Mouse (Mus musculus) cerebellum, adult 2 months (tissue): ENCODE data around the gene Fbxw7. TPM values are rescaled to one million over a fixed set of nuclear protein-coding genes. Genes with fewer than 3 reads are reported as not detected.

Experiments
- DNase-seq, 2 experiments: peaks; one replicate each; pipeline ENCODE4 v3.0.0; 2021
- H3K27ac ChIP-seq: fragments of 200-500 bp; 2 replicates; pipeline ENCODE4 v1.5.1; 2012; ENCODE audit warnings: low read length, control low read depth, inconsistent platforms; ENCODE audit not compliant: insufficient read depth
- H3K27me3 ChIP-seq: fragments of 200-500 bp; 2 replicates; pipeline ENCODE4 v1.6.1; 2012; ENCODE audit warnings: inconsistent platforms, mild to moderate bottlenecking, low read length, moderate library complexity; ENCODE audit not compliant: control insufficient read depth, insufficient read depth
- H3K4me1 ChIP-seq: fragments of 200-500 bp; 2 replicates; pipeline ENCODE4 v1.6.1; 2011; ENCODE audit warnings: low read length; ENCODE audit not compliant: control insufficient read depth, insufficient read depth
- H3K4me3 ChIP-seq: fragments of 200-500 bp; replicated peaks from 2 replicates; pipeline ENCODE3; 2011; ENCODE audit warnings: mild to moderate bottlenecking, low read depth, low read length, control low read depth; ENCODE audit not compliant: insufficient read depth
- CTCF ChIP-seq: fragments of 200-500 bp; IDR thresholded peaks from 2 replicates; pipeline ENCODE4 v1.5.1; 2011; ENCODE audit warnings: low read depth, mild to moderate bottlenecking, control low read depth, low read length, moderate library complexity, borderline replicate concordance; ENCODE audit not compliant: insufficient read depth
- POLR2A ChIP-seq: fragments of 200-500 bp; IDR thresholded peaks from 2 replicates; pipeline ENCODE4 v1.6.1; 2011; ENCODE audit warnings: low read length, control low read depth, borderline replicate concordance; ENCODE audit not compliant: insufficient read depth
- WGBS: fragments of 180-500 bp; shearing (Covaris S2); methylation state at CpG from one replicate; pipeline ENCODE4 v1.1.7; 2018; 5-methylcytosine and 5-hydroxymethylcytosine counted together
- polyA plus RNA-seq: library from polyadenylated mRNA; depleted of rRNA; stranded (reverse); fragments of >200 nt; gene quantifications from 2 replicates; pipeline ENCODE4 v1.2.3, GENCODE M21; 2012

Gene Fbxw7
- polyA plus RNA-seq, 1 experiment = 76.2 TPM

DNA sequence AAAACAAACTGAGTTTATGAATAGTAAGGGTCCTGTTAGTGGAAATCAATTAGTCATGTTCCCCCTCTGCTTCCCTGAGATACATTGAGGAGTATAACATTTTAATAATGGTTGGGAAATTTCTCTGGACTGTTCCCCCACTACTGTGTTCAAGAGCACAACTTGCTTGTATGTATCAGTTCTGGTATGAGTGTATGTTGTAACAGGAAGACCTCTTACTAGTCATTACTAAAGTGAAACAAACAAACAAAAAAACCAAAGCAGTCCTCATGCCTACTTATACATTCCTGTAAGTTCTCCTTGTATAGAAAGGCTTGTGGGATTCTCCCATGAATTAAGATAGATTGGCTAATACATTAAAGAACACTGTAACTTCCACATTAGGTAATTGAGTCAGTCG lies 131.3 kb downstream of the Fbxw7 start:
- no peaks in the 10 kb centered on the region; the same call in 1 of the 2 replicates for H3K4me1 ChIP-seq
- TF ChIP-seq CTCF (no peak), POLR2A (no peak)
- no peak overlapping the region for H3K27ac ChIP-seq
- DNase-seq = no peak
- no peaks in the 10 kb centered on the region for H3K27me3 ChIP-seq
- 93% methylated on average over 1 of the region's 1 CpGs for WGBS
- no peak overlapping the region for H3K4me3 ChIP-seq

DNA sequence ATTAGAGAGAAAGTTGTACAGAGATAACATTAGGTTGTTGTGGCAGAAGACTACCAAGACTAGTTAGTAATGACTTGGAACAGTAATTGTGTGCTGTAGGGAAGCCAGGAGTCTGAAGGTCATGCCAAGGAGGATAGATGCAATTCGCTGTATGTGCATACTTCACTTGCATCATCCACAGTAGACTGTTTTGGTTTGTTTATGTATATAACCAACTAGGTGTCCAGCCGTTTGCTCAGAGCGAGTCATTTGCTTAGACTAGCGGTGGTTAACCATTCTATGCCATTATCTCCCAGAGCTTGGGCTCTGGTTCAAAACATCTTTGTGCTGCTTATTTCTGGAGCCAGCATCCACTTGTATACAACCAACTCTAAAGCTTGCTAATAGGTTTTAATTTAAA lies 134.3 kb downstream of the Fbxw7 start:
- TF ChIP-seq POLR2A = no peak
- TF ChIP-seq CTCF = no peak
- H3K4me1 ChIP-seq = no peaks in the 10 kb centered on the region; the same call in 1 of the 2 replicates
- no peak for DNase-seq
- no peak overlapping the region for H3K27ac ChIP-seq
- 83% methylated on average over 4 of the region's 4 CpGs for WGBS
- no peak overlapping the region for H3K4me3 ChIP-seq
- H3K27me3 ChIP-seq = no peaks in the 10 kb centered on the region

DNA sequence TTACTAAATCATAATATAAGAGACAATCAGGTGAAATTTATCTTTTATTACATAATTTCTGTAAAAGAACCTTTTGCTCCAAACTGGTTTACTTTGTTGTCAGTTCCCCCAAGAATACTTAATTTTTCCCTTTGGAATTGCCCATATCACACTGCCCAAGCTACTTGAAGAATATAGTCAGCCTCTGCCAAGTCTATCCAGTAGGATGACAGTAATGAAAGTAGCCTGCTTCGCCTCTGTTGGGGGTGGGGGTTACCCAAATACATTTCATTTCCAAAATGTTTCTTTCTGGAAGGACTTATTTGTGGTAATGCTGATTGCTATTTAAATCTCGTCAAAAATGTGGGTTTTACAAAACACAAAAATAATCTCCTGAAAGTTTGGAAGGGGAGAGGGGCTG lies 136.6 kb downstream of the Fbxw7 start:
- H3K4me3 ChIP-seq = peak overlapping the region; percentile 99
- DNase-seq = no peak
- TF ChIP-seq POLR2A (no peak), CTCF (no peak)
- no peaks in the 10 kb centered on the region; the same call in 1 of the 2 replicates for H3K4me1 ChIP-seq
- H3K27ac ChIP-seq = peak overlapping the region; percentile 99
- H3K27me3 ChIP-seq = no peaks in the 10 kb centered on the region
- WGBS = 7% methylated on average over 2 of the region's 2 CpGs

DNA sequence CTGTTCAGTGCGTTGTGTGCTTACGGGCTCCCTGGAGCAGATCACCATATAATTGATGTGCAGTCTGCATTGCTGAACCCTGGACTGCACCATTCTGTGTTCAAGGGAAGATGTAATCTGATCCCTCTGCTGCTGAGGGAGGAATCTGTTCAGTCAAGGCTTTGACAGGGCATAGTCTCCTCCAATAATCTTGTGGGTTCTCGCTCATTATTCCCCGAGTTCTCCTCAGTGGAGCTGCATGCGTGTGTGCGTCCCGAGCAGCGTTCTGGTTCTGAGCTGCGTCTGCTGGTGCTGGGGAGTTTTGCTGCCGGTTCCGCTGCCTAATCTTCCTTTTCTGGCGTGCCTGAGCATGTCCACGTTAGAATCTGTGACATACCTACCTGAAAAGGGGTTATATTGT lies 137.1 kb downstream of the Fbxw7 start:
- under 1% methylated on average over 13 of the region's 13 CpGs for WGBS
- peak overlapping the region; percentile 99 for H3K4me3 ChIP-seq
- no peaks in the 10 kb centered on the region; the same call in 1 of the 2 replicates for H3K4me1 ChIP-seq
- H3K27ac ChIP-seq = peak overlapping the region; percentile 99
- peak; percentile 88 to 89 for DNase-seq
- TF ChIP-seq CTCF (no peak), POLR2A (peak; percentile 97)
- H3K27me3 ChIP-seq = no peaks in the 10 kb centered on the region

DNA sequence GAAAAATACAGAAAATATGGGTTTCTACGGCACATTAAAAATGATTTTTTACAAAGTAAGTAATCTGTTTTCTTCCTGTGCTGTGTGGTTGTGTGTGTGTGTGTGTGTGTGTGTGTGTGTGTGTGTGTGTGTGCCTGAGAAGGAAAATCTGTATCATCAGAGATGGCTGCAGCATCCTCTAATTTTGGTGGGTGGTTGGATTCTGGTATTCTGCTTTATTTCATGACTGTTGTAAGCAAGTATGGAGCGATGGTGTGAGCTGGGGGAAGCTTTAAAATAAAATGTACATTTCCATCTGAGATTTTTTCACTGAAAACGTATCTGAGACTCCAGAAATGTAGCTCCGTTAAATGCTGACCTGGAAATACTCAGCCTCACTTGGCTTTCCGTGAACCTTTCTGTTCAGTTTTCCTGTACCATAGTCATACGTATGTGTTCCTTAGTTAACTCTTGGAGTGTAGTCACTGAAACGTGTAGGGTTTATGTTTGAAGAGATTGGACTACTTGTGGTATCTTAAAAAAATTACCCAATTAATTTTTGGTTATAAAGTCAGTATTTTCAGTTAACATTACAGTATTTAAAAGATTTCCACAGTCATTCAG lies 137.6 kb downstream of the Fbxw7 start:
- peak overlapping the region; percentile 99 for H3K27ac ChIP-seq
- TF ChIP-seq POLR2A (no peak), CTCF (no peak)
- H3K4me1 ChIP-seq = peaks cover 1% of the 10 kb centered on the region; the same call in 1 of the 2 replicates
- peak overlapping the region; percentile 99 for H3K4me3 ChIP-seq
- 3% methylated on average over 7 of the region's 7 CpGs for WGBS
- DNase-seq = no peak
- no peaks in the 10 kb centered on the region for H3K27me3 ChIP-seq

DNA sequence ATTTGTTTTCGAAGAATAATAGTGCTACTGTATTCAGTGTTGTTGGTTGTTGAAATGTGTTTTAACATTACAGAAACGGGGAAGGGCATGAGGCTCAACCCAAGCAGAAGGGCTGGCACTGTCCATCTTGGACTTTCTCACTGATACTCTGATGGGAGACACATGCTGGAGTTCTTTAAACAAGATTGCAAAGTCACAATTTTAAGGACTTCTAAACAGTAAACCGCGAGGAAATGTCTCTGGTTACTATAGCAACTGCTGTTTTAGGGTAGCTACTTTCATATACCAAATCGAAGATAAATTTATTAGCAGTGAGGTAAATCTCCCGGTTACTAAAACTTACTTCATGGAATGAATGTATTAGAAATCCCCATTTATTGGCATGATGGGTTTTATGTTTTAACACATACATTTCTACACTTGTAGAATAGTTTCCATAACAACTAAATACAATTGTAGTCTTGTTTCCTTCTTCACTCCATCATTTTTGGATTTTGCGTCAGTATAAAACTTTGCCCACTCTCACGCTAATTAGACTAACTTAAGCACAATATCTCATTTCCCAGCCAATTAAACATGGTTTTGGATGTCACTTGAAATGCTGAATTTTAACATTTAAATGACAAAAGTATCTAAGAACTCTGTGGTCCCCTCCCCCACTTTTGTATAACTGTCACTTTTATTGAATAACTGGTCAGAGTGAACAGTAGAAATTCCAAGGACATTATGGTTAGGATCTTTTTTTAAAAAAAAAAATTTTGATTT lies 140.1 kb downstream of the Fbxw7 start:
- DNase-seq = no peak
- 24% methylated on average over 8 of the region's 8 CpGs for WGBS
- no peak for TF ChIP-seq CTCF
- no peak for TF ChIP-seq POLR2A
- peak overlapping the region; percentile 99 for H3K4me3 ChIP-seq
- H3K4me1 ChIP-seq = peaks cover 3% of the 10 kb centered on the region; the same call in 1 of the 2 replicates
- no peaks in the 10 kb centered on the region for H3K27me3 ChIP-seq
- no peak overlapping the region for H3K27ac ChIP-seq

DNA sequence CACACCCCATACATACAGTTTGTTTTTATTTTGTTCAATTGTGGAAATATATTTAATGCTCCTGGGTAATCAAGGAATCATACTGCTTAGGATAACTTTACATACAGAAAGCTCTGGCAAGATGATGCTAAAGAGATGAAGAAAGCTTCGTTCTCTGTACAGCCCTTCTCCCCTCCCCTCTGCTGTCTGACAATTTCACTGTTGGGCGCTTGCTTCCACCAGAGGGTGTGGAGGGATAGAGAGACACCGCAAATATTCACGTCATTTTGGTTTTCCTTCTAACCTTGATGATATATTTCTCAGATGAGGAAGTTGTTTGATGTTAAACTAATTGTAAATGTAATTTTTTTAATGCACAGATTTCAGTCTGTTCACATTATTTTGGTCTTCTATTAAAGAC lies 140.8 kb downstream of the Fbxw7 start:
- TF ChIP-seq CTCF = peak; percentile 59
- no peak for TF ChIP-seq POLR2A
- no peak overlapping the region for H3K27ac ChIP-seq
- peak overlapping the region; percentile 31 for H3K4me3 ChIP-seq

More for the DNA sequence above, 140.8 kb downstream of the Fbxw7 start:
- Histone ChIP-seq H3K4me1 (peaks cover 3% of the 10 kb centered on the region; the same call in 1 of the 2 replicates), H3K27me3 (no peaks in the 10 kb centered on the region)
- WGBS = 8% methylated on average over 4 of the region's 4 CpGs
- DNase-seq = peak in 1 of 2 experiments; percentile 63
